Mouse (Mus musculus) layer of hippocampus, adult 2 months (tissue): Measurements from ENCODE around the gene Gm21866. TPM values are rescaled to one million over a fixed set of nuclear protein-coding genes. Genes with fewer than 3 reads are reported as not detected.
"Not testable (repeated sequence)": the region's sequence is repeated elsewhere in the genome, so short reads cannot be mapped to it uniquely, and the experiment has no call there.

ENCODE experiments used
- DNase-seq, 2 experiments: peaks; one replicate each; pipeline ENCODE4 v3.0.0; 2022; ENCODE audit warnings: low spot score in 2 of 2
- H3K27ac ChIP-seq: fragments of 200-600 bp; 2 replicates; pipeline ENCODE4 v1.8.1; 2022
- H3K4me3 ChIP-seq: fragments of 200-600 bp; 2 replicates; pipeline ENCODE4 v1.8.1; 2022; ENCODE audit warnings: mild to moderate bottlenecking
- long read RNA-seq, 2 experiments: library from polyadenylated mRNA; stranded (forward); transcript quantifications; one replicate each; pipeline ENCODE4 v2.0.0; 2021; ENCODE audit warnings: borderline mapping rate in 2 of 2
- total RNA-seq, 2 experiments: library from RNA; stranded (reverse); gene quantifications; 2 replicates each; pipeline ENCODE4 v1.2.3; 2021

The Gm21866 gene
- not detected for total RNA-seq
- long read RNA-seq, experiment 1 = 0 reads
- long read RNA-seq, experiment 2 = 0 reads

- not testable (repeated sequence) for DNase-seq, H3K27ac ChIP-seq, H3K4me3 ChIP-seq
These were observed at the start of gene Gm21866 for GRCm38 (mm10) chrY:13465479-13465878. Gene Gm21866, minus strand, starts transcription at chrY:13465579.

GRCm38 (mm10) chrY:13493726-13494125 is 28.3 kb upstream of the Gm21866 start, which contains the start of gene Gm20773:
Gene Gm20773, plus strand, starts transcription at chrY:13494026.
- not testable (repeated sequence) for H3K4me3 ChIP-seq, DNase-seq, H3K27ac ChIP-seq

Other genes with a start within 250 kb of the Gm21866 start
- gene Gm21828, start 241.7 kb downstream of the Gm21866 start, total RNA-seq = not detected
- not detected for gene Gm21440, start 213.2 kb downstream of the Gm21866 start, total RNA-seq
- gene Gm21454, start 213.1 kb downstream of the Gm21866 start, total RNA-seq = not detected
- gene Gm21725, start 116.5 kb downstream of the Gm21866 start, total RNA-seq = not detected
- not detected for gene Gm20773, start 28.4 kb upstream of the Gm21866 start, total RNA-seq